Mouse (Mus musculus) megakaryocyte, adult 5-6 weeks (primary cell): ENCODE measurements around the gene BC048562. TPM values are rescaled to one million over a fixed set of nuclear protein-coding genes. Genes with fewer than 3 reads are reported as not detected.

Experiments
- ATAC-seq: 2 replicates; pipeline ENCODE4 v1.8.0; 2016; ENCODE audit warnings: mild to moderate bottlenecking, inconsistent platforms; ENCODE audit not compliant: poor library complexity, severe bottlenecking
- total RNA-seq, 2 experiments: library from RNA; stranded (forward) in 1 of 2; stranded (reverse) in 1 of 2; fragments of 153-499, 151-499 nt in 1 of 2; fragments of 221-1000, 200-1000 nt in 1 of 2; gene quantifications; 2 replicates each; pipeline versions ENCODE4 v1.2.3 to v1.2.4; 2015 to 2017

The BC048562 gene
- total RNA-seq, 2 experiments from 2014 or later = not detected

DNA sequence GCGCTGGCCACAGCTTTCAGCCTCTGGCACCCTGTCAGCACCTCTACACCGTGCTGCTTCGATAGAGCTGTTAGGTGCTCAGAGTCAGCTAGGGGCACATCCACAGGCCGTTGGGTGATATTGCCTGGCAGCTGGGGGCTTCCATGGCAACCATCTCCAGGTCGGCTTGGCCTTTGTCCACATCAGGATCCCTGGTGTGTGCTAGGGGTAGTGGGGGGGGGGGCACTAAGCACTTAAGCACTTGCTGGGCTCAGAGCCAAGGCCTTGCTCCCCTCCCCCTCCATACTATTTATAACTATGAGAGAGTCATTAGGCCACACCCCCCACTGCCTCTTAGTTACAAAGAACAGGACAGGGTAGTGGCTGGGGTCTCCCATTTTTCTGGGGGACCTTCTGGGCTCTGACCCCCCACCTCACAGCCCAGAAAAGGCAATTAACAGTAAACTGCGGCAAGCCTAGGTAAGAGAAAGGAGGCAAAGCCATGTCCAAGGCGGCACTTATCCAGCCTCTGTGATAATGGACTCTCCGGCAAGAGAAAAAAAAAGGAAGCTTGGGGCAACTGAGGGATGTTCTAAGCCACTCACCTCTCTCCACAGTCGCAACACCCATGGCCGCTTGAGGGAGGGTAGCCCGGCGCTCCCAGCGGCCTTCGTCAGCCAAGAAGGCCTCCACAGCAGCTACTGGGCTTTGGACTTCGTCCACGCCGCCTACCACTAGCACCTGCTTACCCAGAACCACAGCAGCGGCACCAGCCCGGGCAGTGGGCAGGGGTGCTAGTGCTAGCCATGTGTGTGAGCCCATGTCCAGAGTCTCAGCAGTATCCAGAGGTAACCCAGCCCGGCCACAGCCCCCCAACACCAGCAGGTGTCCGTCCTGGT, 14.2 kb downstream of the BC048562 start:
- ATAC-seq = no peak

DNA sequence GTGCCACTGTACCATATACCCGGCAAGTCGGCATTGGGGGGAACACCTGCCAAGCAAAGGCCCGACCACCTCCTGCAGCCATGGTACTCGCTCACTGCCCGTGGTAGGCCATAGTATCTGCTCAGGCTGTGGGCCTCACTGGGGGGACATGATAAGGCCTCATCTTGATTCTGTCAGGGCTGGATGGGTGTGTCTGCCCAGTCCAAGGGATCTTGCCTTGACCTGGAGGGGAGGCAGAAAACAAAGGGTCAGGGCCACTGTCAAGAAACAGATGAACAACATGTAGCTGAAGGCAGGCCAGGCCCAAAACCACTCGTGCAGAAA, 14.8 kb downstream of the BC048562 start:
- ATAC-seq = no peak

DNA sequence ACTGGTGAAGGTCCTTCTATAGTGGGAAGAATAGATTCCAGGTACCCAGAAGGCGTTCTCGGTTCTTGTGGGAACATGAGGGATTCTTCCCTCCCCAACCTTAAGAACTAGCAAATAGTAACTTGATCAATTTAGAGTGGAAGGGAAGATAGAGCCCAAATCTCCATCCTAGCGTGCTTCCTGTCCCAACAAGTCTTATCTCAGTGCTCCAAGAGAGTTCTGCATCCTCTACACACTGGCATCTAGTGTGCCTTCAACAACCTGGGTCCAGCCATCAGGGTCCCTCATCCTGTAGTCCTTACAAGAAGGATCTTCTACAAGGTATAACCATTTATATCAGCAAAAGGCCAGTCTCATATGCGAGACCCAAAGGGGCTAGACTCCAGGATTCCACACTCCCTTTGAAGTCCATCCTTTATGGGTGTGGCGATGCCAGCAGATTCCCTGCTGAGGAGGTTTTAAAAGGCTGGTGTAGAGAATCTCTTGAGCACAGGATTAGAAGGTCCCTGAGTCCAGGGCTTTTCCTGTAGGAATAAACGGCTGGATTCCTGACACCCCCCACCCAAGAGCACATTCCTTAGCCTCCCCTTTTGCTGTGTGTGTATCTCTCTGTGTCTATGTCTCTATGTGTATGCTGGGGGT, 15.4 kb downstream of the BC048562 start:
- ATAC-seq = no peak

DNA sequence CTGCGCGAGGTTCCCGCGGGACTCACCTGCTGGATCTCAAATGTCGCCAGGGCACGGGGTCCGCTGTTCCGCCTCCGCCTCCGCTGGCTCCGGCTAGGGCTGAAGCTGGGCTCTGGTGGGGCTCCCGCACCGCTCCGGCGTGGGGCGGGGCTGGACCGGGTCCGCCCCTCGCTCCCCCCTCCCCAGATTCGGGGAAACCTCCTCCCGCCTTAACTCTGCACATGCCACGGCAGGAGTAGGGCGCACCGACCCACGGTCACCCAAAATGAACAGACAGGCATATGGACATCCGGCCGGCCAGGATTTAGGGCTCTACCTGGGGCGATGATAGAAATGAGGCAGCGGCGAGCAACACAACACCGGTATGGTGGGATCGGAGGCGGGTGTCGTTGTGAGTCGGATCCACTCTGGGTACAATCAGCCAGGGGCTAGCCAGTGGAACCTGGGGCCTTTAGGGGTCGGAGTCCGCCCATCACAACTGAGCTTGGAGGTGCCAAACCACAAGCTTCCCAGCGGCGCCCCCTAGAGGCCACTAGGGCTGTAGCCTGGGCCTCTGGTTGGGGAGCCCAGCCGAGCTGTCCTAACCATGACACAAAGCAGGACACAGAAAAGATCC, 16.1 kb downstream of the BC048562 start:
- peak; percentile 90 for ATAC-seq

DNA sequence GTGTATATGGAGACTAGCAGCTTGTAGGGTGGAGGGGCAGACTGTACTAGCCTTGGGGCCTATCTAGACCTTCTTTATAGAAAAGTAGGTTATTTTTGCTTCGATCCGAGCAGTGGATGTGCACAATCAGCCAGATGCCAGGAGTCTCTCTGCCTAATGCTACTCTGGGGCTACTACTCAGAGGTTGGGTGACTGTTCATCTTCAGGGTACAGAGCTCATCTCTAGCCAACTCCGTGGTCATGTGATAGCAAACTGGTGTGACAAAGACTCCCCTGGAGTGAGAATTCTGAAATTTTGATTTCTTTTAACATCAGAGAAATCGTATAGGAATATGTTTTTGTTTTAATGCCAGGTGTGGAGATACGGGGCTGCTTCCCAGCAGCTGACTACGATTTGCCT, 16.6 kb downstream of the BC048562 start:
- peak; percentile 25; the same call in 1 of the 2 replicates for ATAC-seq

DNA sequence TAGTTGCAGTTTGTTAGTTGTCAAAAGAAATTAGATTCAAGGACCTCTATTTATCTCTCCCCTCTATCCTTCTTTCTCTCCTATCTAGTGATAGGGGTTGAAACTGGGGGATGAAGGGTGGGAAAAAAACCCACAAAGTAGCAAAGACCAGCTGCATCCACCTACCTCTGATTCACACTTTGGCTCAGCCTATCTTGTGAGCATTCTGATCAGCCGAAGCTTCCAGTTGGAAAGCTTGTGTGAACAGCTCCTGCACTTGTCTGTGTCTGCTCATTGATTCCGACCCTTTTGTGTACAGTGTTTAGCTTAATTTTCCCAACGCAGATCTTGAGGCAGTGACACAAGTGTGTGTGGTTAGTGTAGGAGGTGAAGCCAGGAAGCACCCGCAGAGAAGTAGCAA, 17.2 kb downstream of the BC048562 start:
- ATAC-seq = no peak

DNA sequence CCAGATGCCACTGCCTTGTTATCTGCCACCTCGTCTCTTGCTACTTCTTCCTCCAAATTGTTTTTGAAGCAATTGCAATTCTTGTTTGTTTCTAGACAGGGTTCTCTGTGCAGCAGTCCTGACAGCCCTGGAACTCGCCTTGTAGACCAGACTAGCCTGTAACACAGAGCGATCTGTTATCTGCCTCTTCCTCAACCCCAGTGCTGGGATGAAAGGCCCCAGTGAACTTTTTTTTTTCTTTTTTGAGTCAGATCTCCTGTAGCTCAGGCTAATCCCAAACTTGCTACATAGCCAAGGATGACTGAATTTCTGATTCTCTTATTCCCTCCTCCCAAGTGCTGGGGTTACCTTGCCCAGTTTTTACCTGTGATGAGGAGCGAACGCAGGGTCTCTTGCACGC, 18.1 kb downstream of the BC048562 start:
- no peak for ATAC-seq

DNA sequence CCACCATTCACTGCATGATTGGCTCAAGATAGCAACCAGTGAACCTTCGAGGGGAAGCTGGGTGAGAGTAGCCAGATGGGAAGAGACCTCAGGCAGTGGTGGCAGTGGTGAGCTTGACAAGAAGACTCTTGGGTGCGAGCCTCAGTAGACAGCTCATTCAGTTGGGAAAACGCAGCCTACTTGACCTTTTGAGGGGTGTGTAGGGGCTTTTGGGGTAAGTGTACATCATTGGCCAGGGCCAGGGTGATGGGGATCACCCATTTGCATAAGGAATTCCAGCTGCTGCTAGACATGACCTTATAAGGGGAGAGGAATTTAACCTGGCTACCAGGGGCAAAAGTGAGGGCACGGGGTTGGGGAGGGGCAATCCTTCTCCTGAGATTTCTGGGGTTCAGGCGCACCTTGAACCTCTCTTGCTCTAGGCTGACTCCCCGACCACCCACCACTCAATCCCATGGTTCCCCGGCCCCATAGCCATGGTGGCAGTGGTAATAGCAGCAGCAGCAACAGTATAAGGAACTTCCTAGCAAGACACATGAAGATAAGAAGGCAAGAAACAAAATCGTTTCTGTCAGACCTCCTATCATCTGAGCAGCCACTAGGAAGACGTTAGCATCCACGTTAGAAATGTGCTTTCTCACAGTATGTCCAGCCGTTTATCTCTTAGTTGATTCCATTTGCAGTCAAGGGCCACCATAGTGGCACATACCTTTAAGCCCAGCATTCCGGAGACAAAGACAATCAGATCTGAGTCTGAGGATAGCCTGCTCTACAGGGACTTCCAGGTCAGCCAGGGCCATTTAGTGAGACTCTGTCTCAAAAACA, 19.7 kb downstream of the BC048562 start:
- ATAC-seq = no peak

DNA sequence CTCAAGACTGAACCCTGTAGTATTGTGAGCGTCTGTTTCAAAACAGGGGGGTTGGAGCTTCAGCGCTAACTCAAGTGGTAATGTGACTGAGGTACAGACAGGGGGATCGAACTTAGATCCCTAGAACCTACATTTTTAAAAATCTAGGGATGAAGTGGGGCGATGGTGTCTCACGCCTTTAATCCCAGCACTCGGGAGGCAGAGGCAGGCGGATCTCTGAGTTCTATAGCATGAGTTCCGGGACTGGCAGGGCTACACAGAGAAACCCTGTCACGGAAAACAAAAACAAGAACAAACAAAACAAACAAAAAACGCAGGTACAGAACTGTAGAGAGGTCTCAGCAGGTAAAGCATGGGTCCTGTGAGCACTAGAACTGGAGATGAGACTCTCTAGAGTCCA, 20.7 kb downstream of the BC048562 start:
- ATAC-seq = no peak

DNA sequence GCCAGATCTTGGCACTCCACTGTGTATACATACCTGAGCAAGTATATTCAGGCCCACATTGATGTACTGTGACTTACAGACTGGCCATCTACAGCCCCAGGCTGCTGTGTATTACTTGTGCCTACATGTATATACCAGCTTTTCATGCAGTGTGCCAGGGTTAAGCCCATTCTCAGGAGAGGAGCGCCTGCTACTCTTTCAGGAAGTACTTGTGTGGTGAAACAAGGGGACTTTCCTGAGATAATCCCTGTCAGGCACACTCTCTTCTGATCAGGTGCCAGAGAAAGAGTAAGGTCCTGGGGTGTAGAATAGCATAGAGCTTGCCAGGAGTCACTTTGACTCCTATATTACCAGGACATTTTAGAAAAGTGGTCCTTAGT, 23.6 kb downstream of the BC048562 start:
- peak; percentile 23 for ATAC-seq

DNA sequence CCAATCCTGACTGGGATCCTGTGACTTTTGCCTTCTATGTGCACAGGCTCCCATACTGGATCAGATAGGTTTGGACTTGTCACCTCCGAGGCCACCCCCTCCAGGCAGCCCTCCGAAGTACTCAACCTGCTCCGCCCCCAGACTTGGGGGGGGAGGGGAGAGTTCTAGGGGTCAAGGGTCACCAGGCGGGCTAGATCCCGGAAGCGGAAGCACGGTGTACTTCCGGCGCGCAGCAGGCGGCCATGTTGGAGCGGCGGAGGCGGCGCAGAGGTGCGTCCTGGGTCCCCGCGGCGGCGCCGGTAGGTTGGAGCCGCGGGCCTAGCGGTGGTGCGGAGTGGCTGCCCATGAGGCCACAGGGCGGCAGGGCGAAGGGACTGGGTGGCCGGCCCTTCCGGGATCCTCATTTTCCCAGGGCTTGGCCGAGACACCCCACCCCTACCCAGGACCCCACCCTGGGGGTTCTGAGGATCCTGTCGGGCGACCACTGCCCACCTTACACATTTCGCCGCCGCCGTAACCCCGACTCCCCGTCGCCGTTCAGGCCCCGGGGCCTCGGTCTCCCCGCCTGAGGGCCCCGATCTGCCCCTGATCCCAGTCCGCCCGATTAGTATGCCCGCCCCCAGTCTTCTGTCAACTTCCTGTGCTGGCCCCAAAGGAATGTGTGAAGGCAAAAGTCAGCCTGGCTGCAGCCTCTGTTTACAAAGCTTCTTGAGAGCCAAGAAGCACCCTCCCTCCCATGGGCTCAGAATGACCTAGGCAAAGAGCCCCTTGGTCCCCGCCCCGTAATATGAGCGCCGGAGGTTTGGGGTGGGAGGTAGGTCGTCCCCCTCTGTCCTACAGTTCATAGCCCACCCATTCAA, 24.3 kb downstream of the BC048562 start, which contains the start of gene Ccdc71:
Gene Ccdc71 (plus strand): TSS at position 209 of the 860 bp plus-strand sequence.
- ATAC-seq = peak; percentile 98

DNA sequence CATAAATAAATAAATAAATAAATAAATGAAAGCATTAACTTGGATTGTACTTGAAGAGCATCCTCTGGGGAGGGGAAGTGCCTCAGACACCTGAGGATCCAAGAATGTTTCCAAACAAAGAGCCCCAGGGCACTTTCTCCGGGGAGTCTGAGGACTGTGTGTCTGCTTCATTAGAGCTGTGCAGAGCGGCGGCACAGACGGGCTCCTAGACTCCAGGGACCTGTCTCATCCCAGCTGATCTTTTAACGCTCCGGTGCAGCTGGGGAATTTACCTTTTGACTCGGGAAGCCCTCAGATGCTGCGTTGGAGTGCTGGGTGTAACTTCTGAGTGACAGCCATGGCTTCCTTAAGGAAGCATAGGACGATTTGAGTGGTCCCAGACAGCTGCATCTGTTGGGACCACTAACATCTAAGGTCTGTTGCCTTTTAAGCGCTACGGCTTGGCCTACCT, 24.9 kb downstream of the BC048562 start, which contains the start of gene Klhdc8b:
Gene Klhdc8b (minus strand): TSS at position 401 of the 451 bp plus-strand sequence.
- ATAC-seq = no peak

DNA sequence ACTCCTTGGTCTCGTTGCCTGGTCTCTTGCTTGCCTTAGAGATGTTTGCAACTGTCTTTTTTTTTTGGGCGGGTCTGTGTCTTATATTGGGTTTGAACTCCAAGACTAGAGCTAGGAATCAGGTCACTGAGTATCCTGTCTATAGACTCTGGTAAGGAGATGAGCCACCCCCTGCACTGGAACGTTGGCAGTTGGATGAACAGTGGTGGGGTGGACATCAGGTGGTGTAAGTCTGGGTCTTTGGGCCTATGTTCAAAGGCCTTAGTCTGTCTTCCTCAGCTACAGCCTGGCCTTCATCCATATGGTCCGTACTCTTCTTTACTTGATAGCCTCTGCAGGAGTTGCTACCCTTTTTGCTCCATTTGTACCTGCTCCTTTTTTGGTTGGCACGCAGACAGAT, 25.4 kb downstream of the BC048562 start:
- ATAC-seq = no peak

DNA sequence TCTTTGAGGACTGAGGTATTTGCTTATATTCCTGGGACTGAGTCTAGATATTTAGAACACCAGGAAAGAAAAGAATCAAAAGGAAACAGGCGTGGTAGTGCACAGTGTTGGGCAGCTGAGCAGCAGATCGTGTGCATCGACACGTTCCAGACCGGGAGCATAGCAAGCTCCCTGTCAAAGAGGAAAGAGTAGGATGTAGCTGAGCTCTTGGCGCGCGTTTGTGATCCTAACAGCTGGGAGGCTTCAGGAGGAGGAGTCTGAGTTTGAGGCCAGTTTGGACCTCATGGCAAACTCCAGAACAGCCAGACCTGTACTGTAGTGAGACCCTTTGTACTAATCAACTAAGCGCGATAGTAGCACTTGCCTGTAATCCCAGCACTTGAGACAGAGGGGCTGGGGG, 25.9 kb downstream of the BC048562 start:
- ATAC-seq = no peak

DNA sequence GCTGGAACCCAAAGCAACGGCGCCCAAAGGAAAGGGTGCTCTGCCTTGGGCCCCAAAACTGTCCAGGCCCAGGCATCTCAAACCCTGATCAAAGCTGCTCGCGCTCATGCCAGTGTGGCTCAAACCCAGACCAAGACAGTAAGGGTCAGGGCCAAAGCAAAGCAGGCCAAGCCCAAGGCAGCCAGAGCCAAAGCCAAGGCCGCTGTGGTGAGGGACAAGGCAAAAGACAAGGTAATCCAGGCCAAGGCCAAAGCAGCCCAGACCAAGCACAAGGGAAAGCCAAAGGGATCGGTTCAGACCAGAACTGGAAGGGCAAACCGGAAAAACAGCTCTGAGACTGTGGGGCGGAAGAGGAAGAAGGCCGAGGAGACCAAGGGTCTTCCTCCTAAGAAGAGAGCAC, 27.4 kb downstream of the BC048562 start:
- no peak for ATAC-seq

DNA sequence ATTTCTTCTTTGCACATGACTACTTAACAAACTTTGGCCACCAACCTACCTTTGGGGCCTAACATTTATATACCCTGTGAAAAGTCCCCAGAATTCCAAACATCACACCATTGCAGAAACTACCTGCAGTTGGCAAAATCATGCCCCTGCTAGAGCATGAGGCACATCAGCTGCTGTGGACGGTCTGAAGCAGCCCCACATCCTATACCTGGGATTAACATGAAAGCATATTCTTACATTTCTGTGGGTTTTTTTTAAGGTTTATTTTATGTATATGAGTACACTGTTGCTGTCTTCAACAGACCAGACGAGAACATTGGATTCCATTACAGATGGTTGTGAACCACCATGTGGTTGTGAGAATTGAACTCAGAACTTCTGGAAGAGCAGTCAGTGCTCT, 29.9 kb downstream of the BC048562 start:
- ATAC-seq = no peak

DNA sequence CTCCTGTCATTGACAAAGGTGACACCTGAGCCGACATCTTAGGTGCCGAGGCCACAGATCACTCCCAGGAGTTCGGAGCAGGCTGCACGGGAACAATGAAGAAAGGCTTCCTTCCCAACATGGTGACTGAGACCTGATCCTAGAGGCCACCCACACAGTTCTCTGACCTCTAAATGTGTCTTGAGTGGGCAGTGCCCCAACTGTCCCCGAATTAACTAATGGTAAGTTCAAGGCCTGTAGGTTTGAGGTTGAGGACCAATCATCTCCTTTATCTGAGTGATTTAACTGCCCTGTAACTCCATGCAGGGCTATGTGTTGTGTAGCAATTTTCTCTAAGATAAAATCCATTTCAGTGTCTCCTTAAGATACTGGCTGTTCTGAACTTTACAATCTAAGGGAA, 33.1 kb downstream of the BC048562 start:
- ATAC-seq = no peak

DNA sequence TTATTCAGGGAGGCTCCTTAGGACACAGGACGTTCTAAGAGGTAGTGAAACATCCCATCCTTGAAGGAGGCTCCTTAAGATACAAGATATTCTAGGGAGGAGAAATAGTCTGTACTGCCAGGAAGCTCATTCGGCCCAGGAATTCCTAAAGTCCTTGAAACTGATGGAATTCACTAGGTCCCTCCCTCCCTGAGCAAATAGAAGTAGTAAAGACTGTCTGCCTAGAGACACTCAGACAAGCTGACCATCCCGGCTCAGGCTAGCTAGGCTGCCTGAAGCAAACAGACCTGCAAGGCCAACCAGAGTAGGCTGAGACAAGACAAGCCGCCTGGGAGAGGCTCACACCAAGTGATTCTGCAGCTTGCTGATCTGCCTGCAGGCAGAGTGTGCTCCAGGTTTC, 33.6 kb downstream of the BC048562 start:
- ATAC-seq = no peak

DNA sequence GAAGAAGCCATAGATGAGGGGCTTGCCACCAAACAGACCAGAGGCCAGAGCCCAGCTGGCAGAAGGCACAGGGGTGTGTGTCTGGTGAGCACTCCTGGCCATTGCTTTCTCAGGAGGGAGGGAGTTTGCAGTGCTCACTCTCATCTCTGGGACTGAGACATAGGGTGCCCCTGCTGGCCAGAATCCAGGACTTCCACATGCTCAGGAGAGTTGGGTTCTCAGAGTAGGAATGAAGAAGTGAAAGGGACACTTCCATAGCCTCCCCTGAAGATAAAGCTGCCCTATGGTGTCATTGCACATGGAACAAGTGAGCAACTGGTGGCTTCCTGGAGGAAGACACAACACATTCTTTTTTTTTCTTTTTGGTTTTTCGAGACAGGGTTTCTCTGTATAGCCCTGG, 38.2 kb downstream of the BC048562 start:
- ATAC-seq = peak; percentile 62

DNA sequence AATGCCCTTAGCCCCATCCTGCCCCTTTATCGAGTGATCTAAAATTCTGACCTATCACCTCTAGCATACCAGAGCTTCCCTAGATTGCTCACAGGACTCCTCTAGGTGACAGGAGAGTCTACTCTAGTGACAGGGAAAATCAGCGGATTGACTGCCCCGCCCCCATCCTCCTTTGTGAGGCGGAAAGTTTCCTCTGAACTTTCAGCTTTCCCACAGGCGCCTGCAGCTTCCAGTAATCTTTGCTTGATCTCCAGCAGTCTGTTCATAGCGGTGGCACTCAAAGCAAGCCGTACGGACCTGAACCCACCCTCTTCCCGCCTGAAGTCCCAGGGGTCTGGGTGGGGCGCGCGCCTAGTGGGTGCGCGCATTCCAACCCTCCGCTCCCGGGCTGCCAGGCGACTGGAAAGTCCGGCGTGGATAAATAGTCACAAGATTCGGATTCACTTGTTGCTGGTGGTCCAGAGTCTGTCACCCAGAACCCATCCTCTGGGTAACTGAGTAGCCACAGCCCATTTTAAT, 42.4 kb downstream of the BC048562 start:
- ATAC-seq = no peak
